Mouse (Mus musculus) small intestine, adult 2 months (tissue): Measurements from ENCODE around the gene Ralgapa2.

Source experiments
- CTCF ChIP-seq: fragments of 200-500 bp; IDR thresholded peaks from 2 replicates; pipeline ENCODE4 v1.5.1; 2012; ENCODE audit warnings: low read depth, mild to moderate bottlenecking, control low read depth, inconsistent platforms, low read length, moderate library complexity, mixed read lengths; ENCODE audit not compliant: insufficient replicate concordance, insufficient read length; ENCODE audit errors: extremely low read depth
- POLR2A ChIP-seq: fragments of 200-500 bp; IDR thresholded peaks from 2 replicates; pipeline ENCODE4 v1.6.1; 2012; ENCODE audit warnings: low read depth, mild to moderate bottlenecking, control low read depth, inconsistent platforms, low read length, moderate library complexity

- TF ChIP-seq CTCF (no peak), POLR2A (no peak)
Measured at GRCm38 (mm10) chr2:146496995-146497394, 15.1 kb downstream of the Ralgapa2 start.
